Mouse (Mus musculus): ENCODE measurements around the gene Krt71.

The Krt71 gene

DNA sequence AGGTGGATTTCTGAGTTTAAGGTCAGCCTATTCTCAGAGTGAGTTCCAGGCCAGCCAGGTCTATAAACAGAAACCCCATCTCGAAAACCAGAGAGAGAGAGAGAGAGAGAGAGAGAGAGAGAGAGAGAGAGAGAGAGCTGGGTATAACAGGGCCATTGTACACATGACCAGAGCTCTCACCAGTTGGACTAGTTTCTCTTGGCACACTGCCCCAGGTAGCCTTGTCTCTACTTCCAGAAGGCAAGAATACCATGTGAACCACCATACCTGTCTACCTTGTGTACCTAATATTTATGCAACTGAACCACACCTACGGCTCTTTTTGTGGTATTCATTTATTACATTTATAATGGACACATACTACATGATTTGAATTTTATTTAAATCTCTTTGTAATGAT, 54.7 kb downstream of the Krt71 start:
- DNase-seq (ENCODE audit: low spot score in 2 of 2), result no peak
